Mouse (Mus musculus) forebrain, postnatal 0 days (tissue): ENCODE measurements around the gene Tnfaip3. TPM values are rescaled to one million over a fixed set of nuclear protein-coding genes. Genes with fewer than 3 reads are reported as not detected.
A peak's percentile ranks its signal among the peaks of the same experiment; 100 is the strongest.

ENCODE experiments used
- ATAC-seq: fragments of 200-750 bp; cut with Nextera tagmentation; 2 replicates; pipeline ENCODE4 v1.8.0; 2017; ENCODE audit warnings: mild to moderate bottlenecking, moderate library complexity
- DNase-seq: peaks from one replicate; pipeline ENCODE4 v3.0.0-alpha.2; 2015
- H3K27ac ChIP-seq: fragments of 300-500 bp; sonication (generic); 2 replicates; pipeline ENCODE4 v1.5.1; 2014; ENCODE audit warnings: low read depth, mild to moderate bottlenecking, antibody characterized with exemption, low read length, moderate library complexity, mixed read lengths
- H3K27me3 ChIP-seq: fragments of 300-500 bp; sonication (generic); 2 replicates; pipeline ENCODE4 v1.6.1; 2014; ENCODE audit warnings: mild to moderate bottlenecking, low read length, mixed read lengths; ENCODE audit not compliant: insufficient read depth
- H3K36me3 ChIP-seq: fragments of 300-500 bp; sonication (generic); 2 replicates; pipeline ENCODE4 v1.6.1; 2014; ENCODE audit warnings: mild to moderate bottlenecking, moderate library complexity; ENCODE audit not compliant: insufficient read depth
- H3K4me1 ChIP-seq: fragments of 300-500 bp; sonication (generic); 2 replicates; pipeline ENCODE4 v1.6.1; 2014; ENCODE audit warnings: antibody characterized with exemption; ENCODE audit not compliant: insufficient read depth
- H3K4me2 ChIP-seq: fragments of 300-500 bp; sonication (generic); 2 replicates; pipeline ENCODE4 v1.6.1; 2014; ENCODE audit warnings: low read depth, mild to moderate bottlenecking, moderate library complexity
- H3K4me3 ChIP-seq: fragments of 300-500 bp; sonication (generic); 2 replicates; pipeline ENCODE4 v1.5.1; 2014; ENCODE audit warnings: low read depth, low read length, mixed read lengths
- H3K9ac ChIP-seq: fragments of 300-500 bp; sonication (generic); 2 replicates; pipeline ENCODE4 v1.6.1; 2014; ENCODE audit warnings: mild to moderate bottlenecking
- H3K9me3 ChIP-seq: fragments of 300-500 bp; sonication (generic); 2 replicates; pipeline ENCODE4 v1.6.1; 2016; ENCODE audit warnings: low read length
- CTCF ChIP-seq: sonication (generic); IDR thresholded peaks from 2 replicates; pipeline ENCODE4 v1.5.1; 2016; ENCODE audit warnings: antibody characterized with exemption, control low read depth, low read depth
- WGBS: fragments of 180-500 bp; shearing (Covaris S2); extraction: QIAGEN DNeasy Blood & Tissue Kit; methylation state at CpG from one replicate; pipeline ENCODE4 v1.1.7; 2014; 5-methylcytosine and 5-hydroxymethylcytosine counted together
- polyA plus RNA-seq: library from polyadenylated mRNA; unstranded; fragments of >200 nt; fragmentation: Nextera tagmentation; extraction: Ambion mirVana; gene quantifications from 2 replicates; pipeline ENCODE4 v1.2.1, GENCODE M21; 2015
- total RNA-seq: library from RNA; depleted of rRNA; stranded (reverse); fragments of >200 nt; gene quantifications from 2 replicates; pipeline ENCODE4 v1.2.3, GENCODE M21; 2014; rRNA removed

Gene Tnfaip3
- total RNA-seq = 3.3 and 3.5 TPM in 2 replicates
- 1.0 and 1.2 TPM in 2 replicates for polyA plus RNA-seq

- no peaks in the 10 kb centered on the region for H3K9me3 ChIP-seq
- H3K27me3 ChIP-seq = no peaks in the 10 kb centered on the region
- H3K4me1 ChIP-seq = 0 out of 2 replicates have a peak, but pooled peaks cover 6% of the 10 kb centered on the region
- H3K4me2 ChIP-seq = peak within 1 kb of the TSS; percentile 91
- ATAC-seq (peak; percentile 96), DNase-seq (peak; percentile 96)
- no peaks in the 10 kb centered on the region for H3K36me3 ChIP-seq
- peak within 1 kb of the TSS; percentile 87 for H3K4me3 ChIP-seq
- 1% methylated on average over 38 of the region's 38 CpGs for WGBS
- H3K9ac ChIP-seq = peak within 1 kb of the TSS; percentile 77
- H3K27ac ChIP-seq = peak within 1 kb of the TSS; percentile 31; the same call in 1 of the 2 replicates
- peak; percentile 98 for TF ChIP-seq CTCF
Observed at GRCm38 (mm10) chr10:19015257-19015862, at the start of gene Tnfaip3. TSS of gene Tnfaip3 (minus strand) at chr10:19015657.

GRCm38 (mm10) chr10:19064651-19065601 is 49.5 kb upstream of the Tnfaip3 start:
- Histone ChIP-seq H3K9me3 (no peaks in the 10 kb centered on the region), H3K36me3 (no peaks in the 10 kb centered on the region), H3K9ac (no peak overlapping the region), H3K4me2 (no peak overlapping the region), H3K27me3 (no peaks in the 10 kb centered on the region), H3K4me1 (no peaks in the 10 kb centered on the region), H3K27ac (no peak overlapping the region), H3K4me3 (no peak overlapping the region)
- WGBS = 82% methylated on average over 6 of the region's 6 CpGs
- no peak for TF ChIP-seq CTCF
- ATAC-seq (no peak), DNase-seq (no peak)

DNA sequence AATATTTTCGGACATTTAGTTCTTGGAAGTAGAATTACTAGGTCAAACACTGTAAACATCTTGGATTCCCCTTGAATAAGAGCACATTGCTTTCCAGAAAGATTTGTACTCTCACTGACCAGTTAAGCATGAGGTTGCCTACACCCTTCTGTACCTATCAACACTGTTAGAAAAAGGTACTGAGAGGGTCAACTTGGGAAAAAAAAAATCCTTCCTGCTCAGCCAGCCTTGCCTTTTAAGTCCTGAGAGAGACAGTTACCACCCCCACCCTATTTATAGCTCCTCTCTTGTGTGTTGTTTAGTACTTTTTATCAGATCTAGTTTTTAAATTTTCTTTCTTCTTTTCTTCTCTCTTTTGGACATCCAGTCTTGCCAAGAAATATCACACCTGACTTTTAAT is 48.2 kb upstream of the Tnfaip3 start:
- no peak overlapping the region for H3K9ac ChIP-seq
- H3K36me3 ChIP-seq = no peaks in the 10 kb centered on the region
- no peak overlapping the region for H3K4me3 ChIP-seq
- WGBS = 95% methylated on average over 1 of the region's 1 CpGs
- H3K4me1 ChIP-seq = no peaks in the 10 kb centered on the region
- no peak for DNase-seq
- no peaks in the 10 kb centered on the region for H3K27me3 ChIP-seq
- no peak for TF ChIP-seq CTCF
- H3K4me2 ChIP-seq = no peak overlapping the region
- no peak for ATAC-seq
- no peak overlapping the region for H3K27ac ChIP-seq
- no peaks in the 10 kb centered on the region for H3K9me3 ChIP-seq

GRCm38 (mm10) chr10:19063208-19063607 is 47.8 kb upstream of the Tnfaip3 start:
- Histone ChIP-seq H3K27me3 (no peaks in the 10 kb centered on the region), H3K9ac (no peak overlapping the region), H3K9me3 (no peaks in the 10 kb centered on the region), H3K36me3 (no peaks in the 10 kb centered on the region), H3K4me1 (no peaks in the 10 kb centered on the region), H3K4me2 (no peak overlapping the region), H3K4me3 (no peak overlapping the region), H3K27ac (no peak overlapping the region)
- TF ChIP-seq CTCF = no peak
- WGBS = 93% methylated on average over 4 of the region's 4 CpGs
- DNase-seq (no peak), ATAC-seq (no peak)

GRCm38 (mm10) chr10:19062098-19062905 is 46.8 kb upstream of the Tnfaip3 start:
- no peaks in the 10 kb centered on the region for H3K27me3 ChIP-seq
- H3K4me2 ChIP-seq = no peak overlapping the region
- no peak for TF ChIP-seq CTCF
- H3K4me3 ChIP-seq = no peak overlapping the region
- no peak overlapping the region for H3K27ac ChIP-seq
- ATAC-seq = peak; percentile 36; the same call in 1 of the 2 replicates
- DNase-seq = no peak
- no peaks in the 10 kb centered on the region for H3K36me3 ChIP-seq
- no peak overlapping the region for H3K9ac ChIP-seq
- WGBS = 74% methylated on average over 15 of the region's 15 CpGs
- H3K4me1 ChIP-seq = no peaks in the 10 kb centered on the region
- H3K9me3 ChIP-seq = no peaks in the 10 kb centered on the region

DNA sequence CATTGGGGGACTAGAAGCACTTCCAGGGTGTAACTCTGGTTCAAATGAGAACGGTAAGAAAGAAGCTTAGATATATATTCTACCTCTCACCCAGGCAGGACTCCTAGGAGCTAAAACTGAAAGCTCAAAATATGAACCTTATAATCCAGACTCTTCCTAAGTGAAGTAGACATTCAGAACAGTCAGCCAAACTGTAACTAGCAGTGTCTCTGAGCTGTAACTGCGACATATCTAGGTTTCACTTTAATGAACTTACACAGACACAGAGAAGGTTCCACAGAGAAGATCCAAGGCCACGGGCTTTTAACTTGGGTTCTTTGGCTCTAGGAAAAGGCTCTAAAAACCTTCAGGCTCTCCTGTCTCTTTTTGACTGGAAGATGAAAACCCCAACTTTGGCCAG is 45.7 kb upstream of the Tnfaip3 start:
- no peak overlapping the region for H3K4me2 ChIP-seq
- no peak overlapping the region for H3K9ac ChIP-seq
- DNase-seq (no peak), ATAC-seq (no peak)
- H3K4me3 ChIP-seq = no peak overlapping the region
- no peak overlapping the region for H3K27ac ChIP-seq
- no peaks in the 10 kb centered on the region for H3K9me3 ChIP-seq
- TF ChIP-seq CTCF = no peak
- no peaks in the 10 kb centered on the region for H3K27me3 ChIP-seq
- WGBS = 89% methylated on average over 3 of the region's 3 CpGs
- no peaks in the 10 kb centered on the region for H3K36me3 ChIP-seq
- H3K4me1 ChIP-seq = no peaks in the 10 kb centered on the region
